ENCODE assay signal across 24 mouse cellular contexts in genomic region chr1:89033661-89034060, GRCm38 (mm10). TPM values are rescaled to one million over a fixed set of nuclear protein-coding genes. Genes with fewer than 3 reads are reported as not detected.
DNase-seq lines count a peak whose midpoint lies in the region; ATAC-seq and TF ChIP-seq lines count a peak whose summit lies in the region.
"Had no signal": no experiment of that assay in that cellular context is flagged by ENCODE, and none has a peak within 500 bp of the region (broad histone marks: within the 10 kb centered on the region; RNA-seq: fewer than 3 reads in every experiment).

No protein-coding gene starts in this region.

- no peak overlapping the region for H3K9ac ChIP-seq in hindbrain, postnatal 0 days (replicated peaks; ENCODE audit: low read length)
- H3K9ac ChIP-seq in embryonic facial prominence, embryonic 13.5 days = no peak overlapping the region
- H3K9ac ChIP-seq in limb, embryonic 13.5 days = no peak overlapping the region
- H3K9ac ChIP-seq: hindbrain, embryonic 15.5 days; liver, embryonic 15.5 days; neural tube, embryonic 12.5 days had no signal

- WGBS in hindbrain, embryonic 10.5 days = 75% methylated on average over 8 of the region's 8 CpGs
- WGBS in hindbrain, postnatal 0 days = 78% methylated on average over 8 of the region's 8 CpGs
- WGBS in embryonic facial prominence, embryonic 13.5 days = 23% methylated on average over 8 of the region's 8 CpGs
- WGBS in limb, embryonic 13.5 days = 23% methylated on average over 8 of the region's 8 CpGs

- ATAC-seq in hindbrain, postnatal 0 days = no peak
- no peak for ATAC-seq in embryonic facial prominence, embryonic 13.5 days (ENCODE audit: insufficient number of reproducible peaks, insufficient read depth, low FRiP score, low TSS enrichment, low read depth)
- peak; percentile 36; the same call in 1 of the 2 replicates for ATAC-seq in limb, embryonic 13.5 days (ENCODE audit: low FRiP score, low read depth)
- ATAC-seq: activated CD4-positive, CD25-positive, alpha-beta regulatory T cell, adult 4 months; forebrain, embryonic 16.5 days; lung, postnatal 0 days; Patski had no signal

- DNase-seq in hindbrain, embryonic 10.5 days (ENCODE audit: low spot score) = no peak
- DNase-seq in hindbrain, postnatal 0 days (ENCODE audit: low spot score) = no peak
- DNase-seq in NIH3T3 (ENCODE audit: low read depth) = peak; percentile 5
- DNase-seq in ovary, postnatal 36 days (ENCODE audit: low spot score) = no peak
- DNase-seq in heart, postnatal 14 days = no peak
- DNase-seq: adrenal gland, postnatal 14 days; B cell, adult 2 months; cerebellum, adult 11-12 months; cerebellum, postnatal 25 days; gastrocnemius, adult 2 months; heart, adult 18-20 months; kidney, adult 18-20 months; layer of hippocampus, postnatal 36 days; right cerebral cortex, postnatal 25 days; thymus, postnatal 36 days had no signal

- TF ChIP-seq CTCF in hindbrain, postnatal 0 days (IDR thresholded peaks at IDR 0.05; ENCODE audit: low read depth) = no peak

- 0 out of 2 replicates have a peak, but pooled peaks cover 2% of the 10 kb centered on the region for H3K9me3 ChIP-seq in hindbrain, embryonic 10.5 days
- no peaks in the 10 kb centered on the region for H3K9me3 ChIP-seq in hindbrain, postnatal 0 days (ENCODE audit: low read length)
- no peaks in the 10 kb centered on the region for H3K9me3 ChIP-seq in embryonic facial prominence, embryonic 13.5 days
- no peaks in the 10 kb centered on the region for H3K9me3 ChIP-seq in limb, embryonic 13.5 days
- H3K9me3 ChIP-seq: hindbrain, embryonic 15.5 days; liver, embryonic 15.5 days; neural tube, embryonic 12.5 days had no signal

- H3K4me1 ChIP-seq in hindbrain, embryonic 10.5 days (replicated peaks) = no peaks in the 10 kb centered on the region
- no peaks in the 10 kb centered on the region for H3K4me1 ChIP-seq in hindbrain, postnatal 0 days (ENCODE audit: insufficient read depth, low read length)
- peaks cover 29% of the 10 kb centered on the region for H3K4me1 ChIP-seq in embryonic facial prominence, embryonic 13.5 days
- H3K4me1 ChIP-seq in limb, embryonic 13.5 days = peaks cover 25% of the 10 kb centered on the region
- H3K4me1 ChIP-seq: hindbrain, embryonic 15.5 days; liver, embryonic 15.5 days; neural tube, embryonic 12.5 days had no signal

- no peaks in the 10 kb centered on the region for H3K36me3 ChIP-seq in hindbrain, embryonic 10.5 days
- no peaks in the 10 kb centered on the region for H3K36me3 ChIP-seq in hindbrain, postnatal 0 days (ENCODE audit: insufficient read depth, low read length)
- H3K36me3 ChIP-seq in embryonic facial prominence, embryonic 13.5 days = no peaks in the 10 kb centered on the region
- H3K36me3 ChIP-seq in limb, embryonic 13.5 days = no peaks in the 10 kb centered on the region
- H3K36me3 ChIP-seq: hindbrain, embryonic 15.5 days; liver, embryonic 15.5 days; neural tube, embryonic 12.5 days had no signal

- no peak overlapping the region for H3K4me2 ChIP-seq in hindbrain, postnatal 0 days (ENCODE audit: low read depth, low read length)
- H3K4me2 ChIP-seq in embryonic facial prominence, embryonic 13.5 days = peak overlapping the region; percentile 28
- H3K4me2 ChIP-seq in limb, embryonic 13.5 days (replicated peaks) = peak overlapping the region; percentile 39
- H3K4me2 ChIP-seq: hindbrain, embryonic 15.5 days; liver, embryonic 15.5 days; neural tube, embryonic 12.5 days had no signal

- H3K27me3 ChIP-seq in hindbrain, embryonic 10.5 days (ENCODE audit: insufficient read depth, poor library complexity, severe bottlenecking) = no peaks in the 10 kb centered on the region
- H3K27me3 ChIP-seq in hindbrain, postnatal 0 days (ENCODE audit: insufficient read depth, low read length) = no peaks in the 10 kb centered on the region
- H3K27me3 ChIP-seq in embryonic facial prominence, embryonic 13.5 days = no peaks in the 10 kb centered on the region
- H3K27me3 ChIP-seq in limb, embryonic 13.5 days = no peaks in the 10 kb centered on the region
- H3K27me3 ChIP-seq: hindbrain, embryonic 15.5 days; liver, embryonic 15.5 days; neural tube, embryonic 12.5 days; Patski had no signal

- intact Hi-C loops in heart, postnatal 14 days (cut with DNase I) = no loop called here

- H3K27ac ChIP-seq in hindbrain, embryonic 10.5 days = 0 out of 2 replicates have a peak overlapping the region, but pooled peaks have one; percentile 3
- no peak overlapping the region for H3K27ac ChIP-seq in hindbrain, postnatal 0 days
- peak overlapping the region; percentile 78 for H3K27ac ChIP-seq in embryonic facial prominence, embryonic 13.5 days
- H3K27ac ChIP-seq in limb, embryonic 13.5 days = peak overlapping the region; percentile 83
- H3K27ac ChIP-seq: gastrocnemius, adult 2 months; hindbrain, embryonic 15.5 days; liver, embryonic 15.5 days; neural tube, embryonic 12.5 days had no signal

- no peak overlapping the region for H3K4me3 ChIP-seq in hindbrain, embryonic 10.5 days
- H3K4me3 ChIP-seq in hindbrain, postnatal 0 days (ENCODE audit: low read length) = no peak overlapping the region
- no peak overlapping the region for H3K4me3 ChIP-seq in embryonic facial prominence, embryonic 13.5 days
- H3K4me3 ChIP-seq in limb, embryonic 13.5 days = no peak overlapping the region
- H3K4me3 ChIP-seq: gastrocnemius, adult 2 months; hindbrain, embryonic 15.5 days; liver, embryonic 15.5 days; neural tube, embryonic 12.5 days had no signal

RNA-seq across cellular contexts. Expression of gene Sh3bp4, which starts 36.6 kb away (rescaled TPM):
- polyA plus RNA-seq in hindbrain, embryonic 10.5 days (2016; fragmentation: Nextera tagmentation; extraction: Ambion mirVana) = 25.3 and 27.2 TPM in 2 replicates
- total RNA-seq in hindbrain, postnatal 0 days (2014; rRNA removed) = 36.5 and 38.8 TPM in 2 replicates
- 14.6 and 15.7 TPM in 2 replicates for polyA plus RNA-seq in hindbrain, postnatal 0 days (2015; fragmentation: Nextera tagmentation; extraction: Ambion mirVana)
- polyA plus RNA-seq in embryonic facial prominence, embryonic 13.5 days (2015; fragmentation: Nextera tagmentation; extraction: Ambion mirVana) = 24.1 and 26.1 TPM in 2 replicates
- 21.6 and 21.8 TPM in 2 replicates for polyA plus RNA-seq in limb, embryonic 13.5 days (2015; fragmentation: Nextera tagmentation; extraction: Ambion mirVana)
- total RNA-seq in heart, postnatal 14 days (2021) = 10 to 100 TPM; 15.5 to 17.1 TPM
